Mouse (Mus musculus) kidney, adult 2 months (tissue): ENCODE results near the gene Kcnip4.

ENCODE experiments used
- CTCF ChIP-seq: fragments of 200-500 bp; conservative IDR thresholded peaks from 2 replicates; pipeline ENCODE4 v1.5.1; 2011; ENCODE audit warnings: low read depth, mild to moderate bottlenecking, control low read depth, low read length, moderate library complexity, mixed read lengths; ENCODE audit not compliant: insufficient read depth, insufficient read length
- POLR2A ChIP-seq: fragments of 200-500 bp; IDR thresholded peaks from one replicate; pipeline ENCODE4 v1.6.1; 2011; ENCODE audit warnings: low read depth, low read length, control low read depth

DNA sequence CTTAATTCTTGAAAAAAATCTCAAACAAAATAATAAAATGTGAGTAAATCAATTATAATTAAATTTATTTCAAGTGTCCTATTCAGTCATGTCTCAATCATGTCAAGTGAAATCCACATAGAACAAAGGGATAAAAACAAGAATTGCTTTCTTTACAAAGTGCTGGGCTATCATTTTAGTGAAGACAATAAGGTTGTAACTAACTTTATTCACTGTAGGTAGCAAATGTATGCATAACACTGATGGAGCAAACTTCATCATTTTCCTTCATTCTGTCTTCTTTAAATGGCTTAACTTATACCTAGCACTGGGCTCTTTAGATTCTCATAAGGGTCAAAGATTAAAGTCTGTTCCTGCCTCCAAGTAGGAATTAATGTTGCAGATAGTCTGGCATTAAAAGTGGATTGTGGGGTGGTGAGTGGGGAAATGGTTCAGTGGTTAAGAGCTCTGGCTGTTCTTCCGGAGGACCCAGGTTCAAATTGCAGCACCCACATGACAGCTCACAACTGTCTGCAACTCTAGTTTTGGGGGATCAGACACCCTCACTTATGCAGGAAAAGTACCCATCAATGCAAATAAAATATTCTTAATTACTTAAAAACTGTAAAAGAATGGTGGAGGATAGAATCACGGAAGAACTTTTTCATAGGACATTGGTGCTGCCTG is 1178.6 kb downstream of the Kcnip4 start:
- TF ChIP-seq CTCF, result no peak
- TF ChIP-seq POLR2A, result no peak
